Mouse (Mus musculus) right cerebral cortex, postnatal 14 days (tissue): ENCODE results near the gene Gtf3c4.
A peak's percentile ranks its signal among the peaks of the same experiment; 100 is the strongest.

Source experiments
- DNase-seq: peaks from one replicate; pipeline ENCODE4 v3.0.0; 2022

Gene Gtf3c4

DNA sequence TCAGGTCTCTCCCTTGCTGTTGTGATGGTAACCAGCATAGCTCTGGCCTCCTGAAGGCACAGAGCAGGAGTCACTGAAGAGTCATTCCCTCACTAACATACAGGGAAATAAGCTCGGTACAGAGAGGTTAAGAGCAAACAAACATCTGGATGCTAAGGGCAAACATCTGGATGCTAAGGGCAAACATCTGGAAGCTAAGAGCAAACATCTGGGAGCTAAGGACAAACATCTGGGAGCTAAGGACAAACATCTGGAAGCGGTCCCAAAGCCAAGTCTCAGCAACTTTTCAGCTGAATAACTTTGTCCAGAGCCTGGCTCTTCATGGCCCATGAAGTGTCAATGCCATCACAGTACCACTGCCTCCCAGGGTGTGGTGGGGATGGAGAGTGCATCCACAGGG, 40.6 kb downstream of the Gtf3c4 start:
- no peak for DNase-seq

DNA sequence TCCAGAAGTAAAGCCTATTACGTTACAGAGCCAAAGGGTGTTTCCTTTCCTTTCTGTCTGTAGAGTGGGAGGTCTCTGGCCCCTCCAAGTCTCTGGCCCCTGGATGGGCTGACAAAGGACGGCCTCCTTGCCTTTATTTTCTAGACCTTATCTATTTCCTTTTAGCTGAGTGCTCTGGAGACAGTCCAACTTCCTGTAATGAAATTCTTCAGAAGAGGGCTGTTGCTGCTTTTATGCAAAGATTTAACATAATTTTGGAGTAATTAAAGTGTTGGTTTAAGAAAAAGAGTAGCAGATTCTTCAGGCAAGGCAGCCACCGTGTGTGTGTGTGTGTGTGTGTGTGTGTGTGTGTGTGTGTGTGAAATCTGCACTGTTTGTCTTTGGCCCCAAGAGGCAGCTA, 41.8 kb downstream of the Gtf3c4 start:
- peak; percentile 9 for DNase-seq

DNA sequence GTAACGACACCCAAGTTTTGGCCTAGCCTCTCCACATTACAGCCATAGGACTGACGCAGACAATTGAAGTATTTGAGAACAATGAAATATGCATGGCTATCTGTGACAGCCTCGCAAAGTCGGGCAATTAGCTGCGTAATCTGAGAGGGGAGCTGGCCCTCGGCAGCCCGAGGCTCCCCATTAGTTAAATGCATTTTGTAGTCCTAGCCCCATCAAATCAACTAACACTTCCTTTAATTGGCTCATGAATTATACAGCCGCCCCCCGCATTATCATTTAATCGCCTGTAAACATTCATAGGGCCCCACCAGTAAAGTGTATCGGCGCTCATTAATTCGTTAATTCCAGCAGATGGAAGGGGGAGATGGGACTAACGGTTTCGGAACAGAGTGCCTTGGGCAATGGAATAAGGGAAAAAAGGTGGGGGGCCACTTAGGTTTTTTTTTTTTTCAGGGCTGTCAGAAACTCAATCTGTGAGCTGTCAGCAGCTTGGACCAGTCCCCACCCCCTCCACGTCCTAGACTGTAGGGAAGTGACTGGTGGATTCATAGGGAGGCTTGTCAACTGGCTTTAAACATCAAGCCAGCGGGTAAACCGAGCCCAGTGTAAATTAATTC, 42.6 kb downstream of the Gtf3c4 start:
- DNase-seq: no peak

DNA sequence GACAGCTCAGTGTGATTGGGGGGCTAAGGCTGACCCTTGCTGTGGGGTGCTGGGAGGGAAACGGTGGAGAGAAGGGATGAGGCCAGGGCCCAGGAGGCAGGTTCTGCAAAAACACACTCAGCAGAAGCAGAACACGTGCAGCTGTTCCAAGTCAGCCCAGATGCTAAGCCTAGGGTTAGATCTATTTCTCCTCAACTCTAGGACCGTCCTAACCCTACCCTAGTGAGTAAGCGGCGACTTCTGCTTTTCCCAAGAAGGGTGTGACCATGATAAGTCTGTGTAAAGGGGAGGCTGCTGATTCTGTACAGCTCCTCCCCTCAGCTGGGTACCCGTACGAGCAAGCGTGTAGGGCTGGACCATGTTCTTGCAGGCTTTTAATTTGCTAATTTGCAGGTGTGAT, 43.9 kb downstream of the Gtf3c4 start:
- no peak for DNase-seq

DNA sequence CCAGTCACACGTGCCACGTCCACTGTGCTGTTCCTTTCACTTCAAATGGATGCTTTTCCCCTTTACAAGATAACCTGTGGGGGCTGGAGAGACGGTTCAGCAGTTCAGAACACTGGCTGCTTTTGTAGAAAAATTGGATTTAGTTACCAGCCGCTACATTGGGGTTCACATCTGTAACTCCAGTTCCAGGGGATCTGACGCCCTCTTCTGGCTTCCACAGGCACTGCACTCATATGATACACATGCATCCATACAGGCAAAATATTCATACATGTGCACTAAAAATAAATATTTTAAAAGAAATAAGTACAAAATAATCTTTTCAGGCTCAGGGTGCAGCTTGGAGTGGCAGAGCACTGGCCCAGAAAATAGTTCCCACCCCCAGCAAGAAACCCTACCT, 45.5 kb downstream of the Gtf3c4 start:
- no peak for DNase-seq

DNA sequence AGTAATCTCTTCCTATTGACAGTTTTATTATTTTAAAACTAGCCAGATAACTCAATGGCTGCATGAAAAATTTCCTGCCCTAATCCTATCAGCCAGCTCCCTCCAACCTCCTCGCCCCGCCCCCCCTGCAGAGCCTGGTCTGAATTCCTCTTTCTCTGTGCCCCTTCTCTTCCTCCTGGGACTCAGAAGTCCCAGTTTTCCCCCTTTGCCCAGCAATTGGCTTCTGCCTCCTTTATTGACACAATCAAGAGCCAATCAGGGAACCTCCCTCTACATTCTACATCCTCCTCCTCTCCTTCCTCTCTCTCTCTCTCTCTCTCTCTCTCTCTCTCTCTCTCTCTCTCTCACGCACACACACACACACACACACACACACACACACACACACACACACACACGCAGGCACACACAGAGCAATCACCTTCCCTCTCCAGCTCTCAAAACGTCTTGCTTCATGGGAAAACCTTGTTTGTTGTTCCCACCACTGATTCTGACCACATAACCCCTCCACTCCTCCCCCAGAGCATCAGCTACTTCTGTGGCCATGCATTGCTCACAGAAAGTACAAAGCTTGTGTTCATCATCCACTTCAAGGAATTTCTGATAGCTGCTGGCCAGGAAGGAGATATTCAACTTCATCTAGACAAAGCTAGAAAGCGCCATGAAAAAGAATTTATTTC, 47.1 kb downstream of the Gtf3c4 start:
- DNase-seq: peak; percentile 9

DNA sequence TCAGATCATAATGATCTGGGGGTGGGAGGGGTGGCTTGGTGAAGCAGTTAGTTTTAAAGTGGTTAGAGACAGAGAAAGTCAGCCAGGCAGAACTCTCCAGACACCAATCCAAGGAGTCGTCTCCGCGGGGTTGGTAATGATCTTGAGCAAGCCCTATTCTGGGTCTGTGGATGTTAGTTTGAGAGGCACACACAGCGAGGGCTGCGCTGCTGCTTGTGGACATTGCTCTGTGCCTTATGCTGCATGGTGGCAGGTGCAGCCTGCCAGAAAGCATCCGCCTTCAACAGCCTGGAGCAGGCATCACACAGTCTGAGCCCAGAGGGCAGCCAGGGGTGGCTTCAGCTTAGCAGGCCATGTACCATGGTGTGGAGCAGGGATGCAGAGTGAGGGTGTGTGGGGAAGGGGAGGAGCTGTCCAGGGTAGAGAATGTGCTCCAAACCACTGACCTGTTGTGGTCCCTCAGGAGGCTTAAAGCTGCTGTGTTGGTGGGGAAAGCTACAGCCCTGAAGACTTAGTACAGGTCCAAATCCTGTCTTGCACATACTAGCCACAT, 53.0 kb downstream of the Gtf3c4 start:
- no peak for DNase-seq

DNA sequence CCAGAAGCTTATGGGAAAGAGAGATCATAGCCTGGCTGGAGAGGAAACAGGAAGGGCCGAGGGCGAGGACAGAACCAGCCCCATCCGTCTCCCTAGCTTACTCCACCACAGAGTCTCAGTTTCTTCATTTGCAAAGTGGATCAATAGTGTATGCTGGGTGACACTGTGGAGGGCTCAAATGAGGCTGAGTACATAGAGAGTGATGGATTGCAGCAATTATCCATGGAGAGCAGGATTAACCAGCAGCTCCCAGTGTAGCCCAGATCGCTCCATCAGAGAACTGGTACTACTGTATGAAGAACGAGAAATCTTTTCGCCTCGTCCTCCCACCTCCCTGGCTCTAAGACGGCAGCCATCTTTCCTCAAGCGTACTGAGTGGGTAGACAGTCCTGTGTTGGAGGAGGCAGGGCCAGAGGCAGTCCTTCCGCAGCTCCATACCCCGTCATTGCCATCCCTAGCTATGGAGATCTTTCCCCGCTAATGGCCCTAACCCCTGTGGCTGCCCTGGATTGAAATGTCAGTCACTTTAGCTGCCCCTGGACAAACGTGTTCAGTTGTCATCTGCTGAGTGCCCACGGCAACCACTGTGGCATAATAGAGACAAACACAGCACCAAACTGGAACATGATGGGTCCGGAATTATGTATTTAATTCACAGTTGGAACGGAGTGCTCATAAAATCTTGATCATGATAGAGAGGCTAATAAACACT, 53.6 kb downstream of the Gtf3c4 start:
- DNase-seq: no peak

DNA sequence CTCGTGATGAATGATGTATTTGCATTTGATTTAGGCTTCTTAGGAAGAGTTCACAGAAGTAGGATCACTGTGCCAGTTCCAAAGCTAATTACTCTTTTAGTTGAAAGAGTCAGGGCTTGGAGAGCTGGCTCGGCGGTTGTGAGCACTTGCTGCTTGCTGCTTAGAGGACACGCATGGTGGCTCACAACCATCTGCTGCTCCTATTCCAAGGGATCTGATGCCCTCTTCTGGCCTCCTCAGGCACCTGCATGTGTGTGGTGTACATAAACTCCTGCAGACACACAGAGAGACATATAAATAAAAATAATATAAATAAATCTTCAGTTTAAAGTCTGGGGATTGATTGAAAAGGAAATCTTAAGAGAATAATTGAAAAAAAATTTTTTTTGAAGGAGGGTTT, 58.9 kb downstream of the Gtf3c4 start:
- no peak for DNase-seq

DNA sequence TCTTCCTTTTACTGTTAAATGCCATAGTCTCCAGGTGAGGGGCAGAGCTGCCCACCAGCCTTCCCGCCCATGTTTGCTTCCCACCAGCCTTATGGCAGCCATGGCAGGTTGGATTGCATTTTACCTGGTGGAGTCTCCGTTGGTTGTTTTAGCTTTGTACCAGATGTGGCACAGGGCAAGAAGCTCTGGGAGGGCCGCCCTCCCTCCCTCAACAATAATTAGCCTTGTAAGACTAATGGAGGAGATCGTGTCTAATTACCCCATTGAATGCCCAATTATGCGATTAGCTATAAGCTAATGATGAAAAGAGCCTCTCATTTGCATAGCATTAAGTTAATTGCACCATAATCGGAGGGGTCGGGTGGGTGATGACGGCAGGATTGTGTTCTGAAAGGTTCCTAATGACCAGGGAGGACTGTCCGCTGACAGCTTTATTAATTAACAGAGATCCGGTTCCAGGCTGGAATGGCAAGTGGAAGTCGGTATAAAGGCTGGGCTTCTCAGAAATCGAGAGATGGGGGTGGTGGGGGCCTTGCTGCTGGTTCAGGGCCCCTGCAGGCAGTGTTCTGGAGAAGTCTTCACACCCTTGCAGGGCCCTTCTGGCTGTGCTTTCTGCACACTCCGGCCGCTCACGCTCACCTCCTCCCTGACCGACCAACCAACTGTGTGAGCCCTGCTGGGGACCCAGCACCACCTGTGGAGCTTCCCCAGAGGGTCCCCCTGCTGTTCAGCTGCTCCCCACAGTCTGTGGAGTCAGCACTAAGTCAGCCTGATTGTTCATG, 60.0 kb downstream of the Gtf3c4 start:
- DNase-seq: no peak

DNA sequence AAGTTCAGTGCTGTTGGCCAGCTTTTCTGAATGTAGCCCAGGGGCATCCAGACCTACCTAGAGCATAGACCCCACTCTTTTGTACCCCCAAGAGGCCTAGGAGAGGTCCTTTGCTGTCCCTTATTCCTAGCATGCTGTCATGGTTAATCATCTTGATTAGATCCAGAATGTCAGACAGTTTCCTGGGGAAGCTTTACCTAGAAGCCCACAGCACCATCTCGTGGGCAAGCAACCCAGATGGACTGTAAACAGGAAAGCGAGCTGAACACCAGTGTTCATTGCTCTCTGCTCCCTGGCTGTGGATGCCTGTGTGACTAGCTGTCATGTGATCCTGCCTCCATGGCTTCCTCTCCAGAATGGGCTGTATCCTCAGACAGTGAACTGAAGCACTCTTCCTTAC, 63.4 kb downstream of the Gtf3c4 start:
- no peak for DNase-seq

DNA sequence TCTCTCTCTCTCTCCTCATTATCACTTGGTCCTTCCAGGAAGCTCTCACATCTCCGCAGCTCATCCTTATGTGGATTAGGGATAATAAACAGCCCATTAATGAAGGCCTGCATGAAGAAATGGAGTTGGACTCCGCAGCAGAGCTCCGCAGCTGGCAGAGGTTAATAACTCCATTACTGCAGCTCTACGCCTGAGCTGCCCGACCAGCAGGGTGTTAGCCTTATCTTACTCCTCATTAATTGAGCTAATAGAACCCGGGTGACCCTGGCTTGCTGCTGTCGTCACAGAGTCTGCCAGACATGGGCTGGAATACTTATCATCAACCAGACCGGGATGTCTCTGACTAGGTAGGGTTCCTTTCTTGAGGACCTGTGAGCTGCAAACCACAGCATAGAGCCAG, 66.1 kb downstream of the Gtf3c4 start:
- no peak for DNase-seq
